Mouse (Mus musculus): ENCODE data around the gene Spint1. TPM values are rescaled to one million over a fixed set of nuclear protein-coding genes. Genes with fewer than 3 reads are reported as not detected.

The Spint1 gene
- total RNA-seq, 1 experiment from 2014 or later, result 4.6 TPM

DNA sequence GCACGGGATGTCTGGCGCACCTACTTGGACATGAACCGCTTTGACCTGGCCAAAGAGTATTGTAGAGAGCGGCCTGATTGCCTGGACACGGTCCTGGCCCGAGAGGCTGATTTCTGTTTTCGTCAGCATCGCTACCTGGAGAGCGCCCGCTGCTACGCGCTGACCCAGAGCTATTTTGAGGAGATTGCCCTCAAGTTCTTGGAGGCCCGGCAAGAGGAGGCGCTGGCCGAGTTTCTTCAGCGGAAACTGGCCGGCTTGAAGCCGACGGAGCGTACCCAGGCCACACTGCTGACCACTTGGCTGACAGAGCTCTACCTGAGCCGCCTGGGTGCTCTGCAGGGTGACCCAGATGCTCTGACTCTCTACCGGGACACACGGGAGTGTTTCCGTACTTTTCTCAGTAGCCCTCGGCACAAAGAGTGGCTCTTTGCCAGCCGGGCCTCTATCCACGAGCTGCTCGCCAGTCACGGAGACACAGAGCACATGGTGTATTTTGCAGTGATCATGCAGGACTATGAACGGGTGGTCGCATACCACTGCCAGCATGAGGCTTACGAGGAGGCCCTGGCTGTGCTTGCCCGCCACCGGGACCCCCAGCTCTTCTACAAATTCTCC lies 56.7 kb downstream of the Spint1 start:
- no peak for DNase-seq

- no peak for DNase-seq
Observed at GRCm38 (mm10) chr2:119294411-119294810, 57.2 kb downstream of the Spint1 start.

GRCm38 (mm10) chr2:119296756-119297155 lies 59.6 kb downstream of the Spint1 start:
- no peak for DNase-seq

- no peak for DNase-seq
Observed at GRCm38 (mm10) chr2:119297506-119297905, 60.3 kb downstream of the Spint1 start.

DNA sequence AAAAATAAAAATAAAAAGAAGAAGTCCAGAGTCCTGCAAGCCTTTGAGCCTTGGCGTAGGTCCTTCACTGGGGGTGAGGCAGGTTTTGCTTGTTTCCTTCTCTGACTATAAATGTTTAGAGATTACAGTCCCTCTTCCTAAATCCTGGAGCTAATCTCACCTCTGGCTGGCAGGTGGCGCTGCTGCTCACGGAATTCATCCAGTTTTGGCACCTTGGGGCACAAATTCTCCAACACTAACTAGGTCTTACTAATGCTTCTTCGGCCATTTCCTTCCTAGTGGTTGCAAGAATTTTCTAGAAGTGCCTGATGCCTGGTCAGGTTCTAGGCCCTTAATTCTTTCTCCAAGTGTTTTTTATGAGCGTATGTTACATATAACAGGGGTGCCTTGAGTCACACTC lies 61.2 kb downstream of the Spint1 start:
- peak; percentile 66 for DNase-seq

- no peak for DNase-seq
Observed at GRCm38 (mm10) chr2:119298839-119299238, 61.7 kb downstream of the Spint1 start.

Other genes starting within 250 kb of the Spint1 start
- 16.3 and 19.0 TPM in 2 replicates for gene Ccdc32, start 208.0 kb upstream of the Spint1 start, total RNA-seq (2021)
- 5.6 and 5.8 TPM in 2 replicates for gene Rpusd2, start 202.6 kb upstream of the Spint1 start, total RNA-seq (2021)
- gene Knl1, start 190.2 kb upstream of the Spint1 start, total RNA-seq (2021), result 3.8 TPM in 2 replicates
- gene Rad51, start 124.6 kb upstream of the Spint1 start, total RNA-seq (2021), result 5.0 and 8.6 TPM in 2 replicates
- gene Rmdn3, start 80.3 kb upstream of the Spint1 start, total RNA-seq (2021), result 53.1 and 54.4 TPM in 2 replicates
- gene Gchfr, start 69.6 kb upstream of the Spint1 start, total RNA-seq (2021), result 11.0 and 14.9 TPM in 2 replicates
- 0.30 TPM in 1 of 2 replicates, not detected in the other for gene Gm14137, start 62.9 kb upstream of the Spint1 start, total RNA-seq (2021)
- gene Zfyve19, start 28.7 kb upstream of the Spint1 start, total RNA-seq (2021), result 42.3 and 45.0 TPM in 2 replicates
- 18.0 and 18.4 TPM in 2 replicates for gene Dnajc17, start 28.6 kb upstream of the Spint1 start, total RNA-seq (2021)
- not detected in 2 replicates for gene Ppp1r14d, start 7.5 kb upstream of the Spint1 start, total RNA-seq (2021)
- gene Rhov, start 33.9 kb downstream of the Spint1 start, total RNA-seq (2021), result 0.49 TPM in 1 of 2 replicates, not detected in the other
- 18.5 and 21.1 TPM in 2 replicates for gene Vps18, start 51.4 kb downstream of the Spint1 start, total RNA-seq (2021)
- gene Dll4, start 88.4 kb downstream of the Spint1 start, total RNA-seq (2021), result 8.0 and 12.9 TPM in 2 replicates
- gene Chac1, start 113.9 kb downstream of the Spint1 start, total RNA-seq (2021), result 5.0 and 10.2 TPM in 2 replicates
- gene Ino80, start 240.3 kb downstream of the Spint1 start, total RNA-seq (2021), result 21.0 and 25.3 TPM in 2 replicates